Mouse (Mus musculus) frontal cortex, postnatal 36 days (tissue): ENCODE data around the gene Fto.
A peak's percentile ranks its signal among the peaks of the same experiment; 100 is the strongest.

ENCODE experiments used
- DNase-seq, 2 experiments: peaks; one replicate each; pipeline ENCODE4 v3.0.0; 2022; ENCODE audit warnings: low spot score in 2 of 2

The Fto gene

DNA sequence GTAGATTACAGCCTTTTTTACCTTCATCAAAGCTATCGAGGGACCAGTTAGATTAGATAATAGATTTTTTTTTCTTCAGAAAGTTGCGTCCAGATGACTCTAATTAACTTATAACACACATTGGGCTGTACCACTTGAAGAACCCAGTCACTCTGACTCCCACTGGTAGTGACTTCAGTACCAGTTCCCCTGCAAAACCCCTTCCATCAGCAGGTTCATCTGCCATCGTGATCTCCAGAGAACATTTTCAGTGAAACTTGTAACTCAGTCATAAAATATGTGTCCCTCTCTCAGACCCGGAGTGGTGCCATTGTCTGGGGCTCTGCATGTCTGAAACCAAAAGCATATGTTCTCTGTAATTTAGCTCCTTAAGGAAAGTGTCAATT is 211.5 kb downstream of the Fto start:
- DNase-seq, result no peak

DNA sequence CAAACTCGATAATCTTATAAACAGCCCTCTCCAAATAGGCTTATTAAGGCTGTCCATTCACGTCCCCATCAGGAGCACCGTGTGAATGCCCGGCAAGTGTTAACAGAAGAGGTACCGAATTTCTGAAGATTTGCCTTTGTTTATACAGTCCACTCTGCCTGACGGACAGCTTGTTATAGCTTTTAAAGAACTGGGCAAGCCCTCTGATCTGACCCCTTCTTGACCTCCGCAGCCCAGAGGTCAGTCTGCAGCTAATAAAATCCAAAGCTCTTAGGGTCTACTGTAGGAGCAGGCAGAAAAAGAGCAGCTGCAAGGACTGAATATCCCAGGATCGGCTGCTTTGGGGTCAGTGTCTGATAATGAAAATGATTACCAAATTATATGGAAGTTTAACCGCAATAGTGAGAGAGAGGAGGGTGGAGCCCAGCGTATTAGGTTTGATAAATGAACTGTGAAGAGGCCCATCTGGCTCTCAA is 212.1 kb downstream of the Fto start:
- DNase-seq, result no peak

DNA sequence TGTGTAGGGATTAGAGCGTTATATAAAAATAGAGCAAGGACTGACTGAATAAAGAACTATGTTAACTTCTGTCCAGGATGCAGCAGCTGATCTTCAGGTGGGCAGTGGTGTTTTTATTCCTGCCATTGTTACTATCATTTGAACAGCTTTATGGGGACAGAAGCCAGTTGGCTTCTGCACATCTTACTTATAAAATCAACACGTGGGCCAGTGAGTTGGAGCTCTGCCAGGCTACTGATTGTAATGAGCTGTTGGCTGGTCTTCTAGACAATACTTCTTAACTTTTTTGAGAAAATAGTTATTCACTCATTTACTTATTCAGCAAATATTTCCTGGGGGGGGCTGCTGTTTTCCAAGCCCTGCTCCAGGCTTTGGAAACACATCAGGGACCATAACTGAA is 215.6 kb downstream of the Fto start:
- DNase-seq, result peak in 1 of 2 experiments; percentile 29

DNA sequence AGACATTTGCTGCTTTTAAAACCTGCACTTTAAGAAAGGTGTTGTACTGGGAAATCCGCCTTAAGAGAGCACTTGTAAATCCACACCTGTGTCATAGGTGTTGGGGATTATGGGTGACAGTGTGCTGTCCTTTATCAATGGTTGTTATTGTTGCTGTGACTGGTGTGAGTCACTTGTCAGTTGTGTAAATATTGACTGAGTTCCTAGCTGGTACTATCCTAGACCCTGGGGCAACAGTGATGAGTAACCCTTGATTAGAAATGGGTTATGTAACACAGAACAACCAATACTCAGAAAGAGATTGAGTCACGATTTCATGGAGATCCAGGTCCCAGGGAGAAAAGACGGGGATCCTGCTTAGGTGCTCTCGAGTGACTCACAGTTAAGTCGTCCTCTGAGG is 216.4 kb downstream of the Fto start:
- no peak for DNase-seq

DNA sequence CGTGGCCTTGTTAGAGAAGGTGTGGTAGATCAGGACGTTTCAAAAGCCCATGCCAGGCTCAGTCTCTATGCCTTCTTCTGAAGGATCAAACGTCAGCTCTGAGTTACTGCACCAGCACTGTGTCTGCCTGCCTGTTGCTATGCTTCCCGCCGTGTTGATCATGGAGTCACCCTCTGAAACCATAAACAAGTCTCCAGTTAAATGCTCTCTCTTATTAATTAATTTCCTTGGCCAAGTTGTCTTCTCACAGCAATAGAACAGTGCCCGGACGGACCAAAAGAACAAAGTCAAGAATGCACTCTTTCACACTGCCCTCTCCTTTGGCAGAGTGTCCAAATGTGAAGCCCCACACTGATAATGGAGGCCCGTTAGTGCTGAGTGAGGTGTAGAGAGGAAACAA is 217.3 kb downstream of the Fto start:
- DNase-seq, result no peak

DNA sequence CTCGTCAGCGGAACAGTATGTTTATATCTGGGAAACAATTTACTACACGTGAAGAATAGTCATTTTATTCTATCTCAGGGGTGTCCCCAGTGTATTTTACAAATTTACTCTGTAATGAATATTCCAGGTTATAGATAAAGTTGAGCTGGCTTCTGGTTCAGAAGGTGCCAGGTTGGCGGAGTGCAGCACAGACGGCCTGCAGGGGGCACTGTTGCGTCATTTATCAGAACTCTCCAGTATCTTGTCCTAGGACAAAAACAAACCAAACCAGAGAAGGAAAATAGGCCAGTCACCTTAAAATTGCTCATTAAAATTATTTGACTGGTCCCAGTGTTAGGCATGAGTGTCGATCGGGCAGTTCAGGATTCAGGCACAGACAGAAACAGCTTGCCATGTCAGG is 218.6 kb downstream of the Fto start:
- peak; percentile 74 to 77 for DNase-seq

DNA sequence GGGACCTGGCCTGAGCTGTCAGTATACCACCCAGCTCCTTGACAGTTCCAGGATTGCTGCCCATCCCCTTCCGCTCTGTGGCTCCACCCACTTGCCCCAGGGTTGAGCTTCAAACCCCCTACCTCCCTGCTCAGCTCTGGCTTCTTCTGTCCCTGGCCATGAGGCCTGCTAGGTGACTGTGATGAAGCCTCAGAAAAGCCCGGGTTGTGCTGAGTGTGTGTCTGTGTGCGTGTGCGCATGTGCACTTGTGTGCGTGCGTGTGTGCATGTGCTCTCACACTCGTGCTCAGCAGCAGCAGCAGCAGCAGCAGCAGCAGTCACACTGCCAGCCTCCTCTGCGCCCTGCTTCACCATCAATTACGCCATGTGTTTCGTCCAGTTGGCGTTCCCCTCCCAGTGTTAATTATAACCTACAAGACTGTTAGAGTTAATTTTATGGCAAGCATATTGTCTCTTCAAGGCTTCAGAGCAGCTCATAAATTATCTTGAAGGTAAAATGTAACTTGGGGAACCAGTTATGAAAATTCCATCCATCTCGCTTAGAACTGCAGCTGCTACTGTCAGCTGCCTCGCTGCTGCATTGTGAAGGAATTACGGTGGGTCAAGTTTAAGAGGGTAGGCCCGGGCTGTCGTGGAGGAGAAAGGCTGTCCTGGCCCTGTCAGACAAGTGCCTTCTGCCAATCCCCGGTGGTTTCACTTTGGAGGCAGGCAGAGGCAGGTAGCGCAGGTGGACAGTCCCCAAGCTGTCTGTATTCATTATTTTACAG is 219.5 kb downstream of the Fto start:
- DNase-seq, result peak in 1 of 2 experiments; percentile 41

DNA sequence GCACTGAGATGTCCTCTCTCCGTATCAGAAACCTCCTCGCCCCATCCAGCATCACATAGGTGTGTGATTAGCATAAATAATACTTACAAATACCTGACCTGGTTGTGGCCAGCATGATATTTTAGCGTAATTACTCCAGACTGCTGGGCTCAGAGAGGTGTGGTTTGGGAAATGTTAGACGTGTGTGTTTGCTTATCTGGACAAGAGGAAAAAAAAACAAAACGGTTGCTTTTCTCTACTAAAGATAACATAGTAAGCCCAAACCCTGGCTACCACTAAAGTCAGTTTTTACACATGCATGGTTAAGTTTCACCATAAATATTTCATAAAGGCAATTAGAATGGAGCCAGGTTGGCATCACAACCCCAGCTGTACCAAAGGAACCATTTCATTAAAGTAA is 221.4 kb downstream of the Fto start:
- no peak for DNase-seq

DNA sequence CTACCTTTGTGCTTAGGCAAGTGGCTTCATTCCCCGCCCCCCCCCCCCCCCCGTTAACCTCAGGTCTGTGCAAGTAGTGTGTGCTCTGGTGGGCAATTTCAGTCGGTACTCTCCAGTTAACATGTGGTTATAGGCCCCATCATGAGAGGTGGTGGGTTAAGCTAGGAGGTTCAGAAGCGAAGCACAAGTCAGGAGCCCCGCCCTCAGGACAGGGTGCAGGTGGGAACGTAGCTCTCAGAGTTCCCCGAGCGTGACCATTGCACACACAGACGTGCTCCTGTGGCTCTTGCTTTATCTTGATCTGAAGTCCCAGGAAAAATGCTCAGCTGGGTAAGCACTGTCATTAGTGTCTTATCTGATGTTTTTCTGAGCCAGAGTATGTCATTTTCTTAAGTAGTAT is 224.8 kb downstream of the Fto start:
- no peak for DNase-seq

DNA sequence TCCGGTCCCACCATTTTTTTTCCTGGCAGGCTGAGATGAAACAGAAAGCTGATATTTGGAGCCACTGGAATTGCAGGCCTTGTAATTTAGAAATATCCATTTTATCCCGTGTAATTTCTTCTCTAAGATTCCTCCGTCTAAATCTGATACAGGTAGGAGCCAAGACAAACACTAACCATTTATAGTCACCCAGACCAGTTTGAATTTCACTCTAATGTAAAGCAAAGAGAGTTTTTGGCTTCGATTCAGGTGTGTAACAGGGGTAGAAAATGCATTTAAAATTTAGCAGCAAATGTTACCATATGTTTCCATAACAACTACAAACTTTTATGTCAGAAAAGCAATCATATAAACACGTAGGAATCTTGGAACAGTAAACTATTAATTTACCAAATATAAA is 225.6 kb downstream of the Fto start:
- no peak for DNase-seq

DNA sequence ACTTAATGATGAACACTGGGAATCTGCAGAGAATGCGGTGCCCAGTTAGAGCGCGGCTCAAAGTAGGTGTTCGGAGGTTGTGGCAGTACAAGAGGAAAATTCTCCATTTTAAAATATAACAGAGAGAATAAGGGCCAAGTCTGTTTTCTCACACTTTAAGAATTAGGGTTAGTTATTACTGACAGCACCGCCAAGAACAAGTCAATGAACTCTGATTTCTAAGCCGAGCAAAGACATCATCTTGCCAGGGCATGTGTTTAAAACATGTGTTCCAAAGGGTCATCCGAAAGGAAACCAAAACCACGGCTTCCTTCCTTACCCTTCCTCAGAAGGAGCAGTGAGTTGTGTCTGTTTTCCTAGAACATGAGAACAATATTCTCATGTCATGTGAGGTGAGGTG is 226.3 kb downstream of the Fto start:
- DNase-seq, result no peak

DNA sequence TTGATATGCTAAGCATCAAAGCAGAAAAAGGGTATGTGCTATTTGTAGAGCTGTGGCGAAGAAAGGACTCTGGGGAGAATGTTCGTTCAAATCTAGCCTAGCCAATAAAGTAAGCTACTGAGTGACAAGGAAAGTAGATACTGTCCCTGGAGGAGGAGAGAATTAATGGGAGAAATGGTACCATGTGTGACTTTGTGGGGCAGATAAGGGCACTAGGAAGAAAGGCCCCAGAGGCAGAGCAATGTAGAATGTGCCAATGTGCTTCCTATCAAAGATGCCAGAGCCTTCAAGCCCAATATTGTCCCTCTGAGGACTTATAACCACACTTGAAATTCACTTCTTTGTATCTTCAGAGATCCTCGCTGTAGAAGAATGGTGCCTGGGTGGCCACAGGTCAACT is 227.9 kb downstream of the Fto start:
- DNase-seq, result no peak

DNA sequence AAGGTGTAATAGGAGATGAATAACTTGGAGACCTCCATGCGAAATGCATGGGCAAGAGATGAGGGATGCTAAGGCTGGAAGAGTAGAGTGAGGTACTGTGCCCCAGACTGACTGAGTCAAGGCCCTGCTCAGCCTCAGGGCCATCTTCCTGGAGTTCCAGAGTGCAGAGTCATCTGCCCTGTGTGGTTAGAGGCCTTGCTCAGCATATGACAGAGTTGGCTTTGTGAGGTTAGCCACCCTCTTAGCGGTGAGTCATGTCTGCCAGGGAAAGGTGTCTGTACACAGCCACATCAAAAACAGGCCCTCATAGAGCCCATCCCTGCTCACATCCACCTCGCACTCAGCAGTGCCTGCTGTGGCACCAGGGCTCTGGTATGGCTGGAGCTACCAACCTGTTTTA is 232.2 kb downstream of the Fto start:
- DNase-seq, result no peak

DNA sequence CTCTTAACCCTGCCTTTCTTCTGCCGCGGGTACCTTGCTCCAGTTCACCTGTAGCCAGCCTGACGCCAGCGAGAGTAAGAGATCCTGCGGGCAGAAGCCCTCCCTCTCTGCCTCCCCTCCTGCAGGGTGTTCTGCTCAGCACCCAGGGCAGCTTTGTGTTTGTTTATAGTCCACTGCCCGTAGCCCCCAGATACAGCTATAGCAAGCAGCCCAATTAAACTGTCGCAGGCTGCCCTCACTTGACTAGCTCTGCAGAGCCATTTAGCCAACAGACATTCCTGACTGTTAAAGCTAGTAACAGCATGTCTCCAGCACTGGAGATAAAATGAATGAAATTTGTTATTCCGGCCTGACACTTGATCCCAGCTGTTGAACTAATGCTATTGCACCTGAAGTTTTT is 233.3 kb downstream of the Fto start:
- DNase-seq, result no peak

DNA sequence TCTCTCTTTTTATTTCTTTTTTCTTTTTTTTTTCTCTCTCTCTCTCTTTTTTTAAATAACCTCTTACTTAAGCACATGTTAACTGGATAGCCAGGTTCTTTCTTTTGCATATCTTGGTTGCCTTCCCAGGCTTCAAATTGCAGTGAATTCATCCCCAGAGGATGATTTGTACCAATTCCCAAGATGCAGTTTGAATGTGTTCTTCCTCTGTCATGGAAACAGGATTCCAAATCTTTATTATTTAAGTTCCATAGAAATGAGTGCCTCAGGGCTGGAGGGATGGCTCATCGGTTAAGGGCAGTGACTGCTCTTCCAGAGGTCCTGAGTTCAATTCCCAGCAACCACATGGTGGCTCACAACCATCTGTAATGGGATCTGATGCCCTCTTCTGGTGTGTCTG is 236.8 kb downstream of the Fto start:
- DNase-seq, result no peak

DNA sequence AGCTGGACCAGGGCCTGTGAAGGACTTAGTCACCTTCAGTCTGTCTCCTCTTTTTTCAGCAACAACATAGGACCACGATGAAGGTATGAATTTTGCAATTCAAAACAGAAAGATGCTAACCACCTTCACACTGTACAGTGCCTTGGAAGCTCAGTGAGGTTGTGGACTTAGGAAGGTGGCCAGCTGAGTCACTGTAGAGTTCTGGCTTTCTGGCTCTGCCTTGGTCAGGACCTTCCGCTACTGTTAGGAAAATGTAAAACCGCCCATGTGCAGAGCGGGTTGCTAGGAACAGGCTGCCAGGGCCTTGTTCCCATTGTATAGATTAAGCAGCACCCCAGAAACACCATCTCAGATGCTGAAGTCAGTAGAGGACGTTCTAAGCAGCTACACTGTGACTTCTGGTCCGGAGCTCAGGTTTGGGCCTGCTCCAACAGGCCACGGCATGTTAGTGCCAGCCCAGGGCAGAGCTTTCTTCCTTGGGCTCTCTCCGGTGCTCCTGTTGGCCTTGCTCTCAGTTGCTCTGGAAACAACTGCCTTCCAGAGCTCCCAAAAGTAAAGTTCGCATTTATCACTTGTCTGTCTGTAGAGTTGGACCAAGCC is 237.9 kb downstream of the Fto start:
- no peak for DNase-seq

DNA sequence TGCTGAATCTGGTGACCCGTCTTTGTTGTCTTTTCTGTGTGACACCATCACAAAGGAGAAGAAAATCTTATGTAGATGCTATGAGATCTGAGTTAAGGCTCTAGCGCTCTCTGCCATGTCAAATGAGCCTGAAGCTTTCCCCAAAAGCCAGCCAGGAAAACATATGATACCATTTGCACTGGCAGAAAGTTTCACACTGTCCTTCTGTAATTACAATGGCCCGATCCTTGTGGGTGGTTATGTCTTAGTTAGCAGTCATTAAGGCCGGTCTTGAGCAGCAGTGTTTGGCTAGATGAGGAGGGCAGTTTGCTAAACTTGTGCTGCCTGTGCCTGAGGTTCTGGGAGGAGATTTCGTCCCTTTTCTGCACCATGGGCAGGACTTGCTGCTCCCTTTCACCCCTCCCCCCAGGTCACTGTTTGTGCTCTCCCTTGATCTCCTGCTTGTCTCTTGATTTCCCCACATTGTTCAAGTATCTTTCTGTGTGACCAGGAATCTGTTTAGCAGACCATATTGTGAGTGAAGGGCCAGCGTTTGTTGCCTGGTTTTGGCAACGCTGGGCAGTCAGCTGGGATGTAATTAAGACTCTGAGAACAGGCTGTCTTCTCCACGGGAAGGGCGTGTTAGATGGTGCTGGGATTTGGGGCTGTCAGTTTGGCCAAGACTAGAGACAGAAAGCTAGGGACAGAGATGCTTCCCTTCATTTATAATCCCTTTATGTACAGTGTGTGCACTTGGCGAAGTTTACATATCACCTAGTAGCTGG is 238.6 kb downstream of the Fto start:
- peak in 1 of 2 experiments; percentile 29 for DNase-seq

DNA sequence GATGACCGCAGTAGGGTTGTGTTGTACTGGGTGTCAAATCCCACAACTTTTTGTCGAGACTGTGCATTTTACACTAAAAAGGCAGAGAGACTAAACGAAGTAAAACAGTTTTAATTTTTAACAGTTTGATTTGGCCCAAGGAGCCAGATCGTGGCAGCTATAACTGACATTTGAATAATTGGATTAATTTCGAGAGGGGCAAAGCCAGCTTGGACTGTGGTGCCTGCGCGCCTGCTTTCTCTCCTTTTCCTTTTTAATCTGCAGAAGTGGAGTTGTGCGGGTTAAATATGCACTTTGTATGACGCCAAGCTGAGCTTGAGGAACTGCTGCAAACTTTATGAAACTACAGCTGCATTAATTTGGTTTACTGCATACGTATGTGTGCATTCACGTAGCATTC is 239.3 kb downstream of the Fto start:
- no peak for DNase-seq

DNA sequence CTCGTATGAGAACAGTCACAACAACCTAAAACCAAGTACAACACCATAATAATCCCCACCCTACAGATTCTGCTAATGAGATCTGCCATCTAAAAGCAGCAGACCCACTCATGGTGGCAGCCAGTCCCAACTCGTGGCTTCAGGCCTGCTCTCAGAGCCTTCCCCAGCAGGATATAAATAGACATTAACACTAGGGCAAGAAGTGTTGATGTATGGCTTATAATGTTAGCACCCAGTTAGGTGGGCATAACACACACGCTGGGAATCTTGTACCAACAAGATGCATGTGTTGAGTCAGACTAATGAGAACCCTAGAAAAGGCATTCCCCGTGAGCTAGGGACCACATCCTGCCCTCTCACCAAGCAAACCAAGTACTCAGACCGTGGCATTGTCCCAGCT is 240.1 kb downstream of the Fto start:
- DNase-seq, result no peak

DNA sequence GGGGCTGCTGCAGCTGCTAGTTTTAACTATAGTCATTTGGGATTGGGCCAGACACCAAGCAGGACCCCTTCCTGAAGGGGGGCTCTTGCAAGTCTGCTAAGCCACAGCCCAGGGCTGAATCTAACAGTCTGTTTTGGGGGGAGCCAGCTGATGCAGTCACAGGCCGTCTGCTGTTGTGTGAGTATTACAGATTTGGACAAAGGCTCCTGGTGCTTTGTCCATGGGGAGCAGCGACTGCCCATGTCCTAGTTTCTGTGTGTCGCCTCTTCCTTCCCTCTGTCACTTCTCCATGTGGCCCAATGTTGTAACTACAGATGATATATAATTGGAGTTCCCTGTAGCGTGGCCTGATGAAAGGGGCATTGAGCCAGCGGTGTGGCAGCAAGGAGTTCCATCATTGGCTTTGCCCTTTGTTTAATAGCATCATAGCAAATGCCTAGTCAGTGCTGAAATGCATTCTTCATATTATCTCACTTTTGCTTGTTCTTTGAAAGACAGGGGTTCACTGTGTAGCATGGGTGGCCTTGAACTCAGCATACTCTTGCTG is 243.8 kb downstream of the Fto start:
- no peak for DNase-seq

DNA sequence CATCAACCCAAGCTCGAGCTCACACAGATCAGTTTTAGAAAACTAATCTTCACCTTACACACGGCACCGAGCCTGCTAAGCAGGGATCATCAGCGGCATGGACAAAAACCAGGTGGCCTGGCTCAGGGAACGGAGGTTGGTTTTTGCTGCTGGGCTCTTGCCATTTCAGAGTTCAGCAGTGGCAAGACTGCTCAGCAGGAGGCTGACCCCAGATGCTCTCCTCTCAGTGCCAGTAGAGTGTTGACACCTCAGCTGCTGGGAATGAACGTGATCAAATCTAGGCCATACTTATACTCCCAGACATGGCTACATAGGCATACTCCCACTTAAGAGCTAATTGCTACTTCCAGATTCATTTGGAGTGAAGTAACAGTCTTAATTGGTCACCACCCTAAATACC is 245.1 kb downstream of the Fto start:
- DNase-seq, result no peak

DNA sequence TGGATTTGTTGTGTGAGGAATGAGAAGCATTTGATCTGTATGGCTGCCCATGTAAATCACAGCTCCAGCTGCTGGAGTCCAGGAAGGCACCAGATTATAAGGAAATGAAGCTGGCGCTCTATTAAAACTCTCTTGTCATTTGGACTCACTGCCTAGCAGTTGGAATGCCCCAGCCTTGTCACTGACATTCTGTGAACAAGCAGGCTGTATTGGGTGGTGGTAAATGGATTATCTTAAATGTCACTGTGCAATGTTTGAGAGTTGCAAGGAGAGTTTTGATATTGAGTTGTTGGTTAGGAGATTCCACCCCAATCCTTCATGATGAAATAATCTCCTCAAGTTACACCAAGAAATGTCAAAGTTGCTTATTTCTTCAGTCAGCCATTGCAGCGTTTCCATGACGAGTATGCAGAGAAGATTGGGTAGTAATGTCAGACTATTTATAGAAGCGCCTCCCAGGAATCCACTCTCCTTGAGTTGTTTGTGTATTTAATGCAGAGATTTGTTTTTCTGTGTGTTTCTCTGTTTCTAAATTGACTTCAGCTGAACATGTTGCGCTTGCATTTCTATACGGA is 246.8 kb downstream of the Fto start:
- no peak for DNase-seq
